Mouse (Mus musculus) heart, embryonic 11.5 days (tissue): ENCODE results near the gene Jmjd1c. TPM values are rescaled to one million over a fixed set of nuclear protein-coding genes. Genes with fewer than 3 reads are reported as not detected.

Experiments used
- ATAC-seq: fragments of 200-750 bp; cut with Nextera tagmentation; replicated peaks from 2 replicates; pipeline ENCODE4 v1.8.0; 2017; ENCODE audit warnings: moderate library complexity; ENCODE audit not compliant: insufficient number of reproducible peaks, low FRiP score, low TSS enrichment
- H3K27ac ChIP-seq: fragments of 300-500 bp; sonication (generic); 2 replicates; pipeline ENCODE4 v1.5.1; 2014; ENCODE audit warnings: mild to moderate bottlenecking, low read depth, low read length
- H3K27me3 ChIP-seq: fragments of 300-500 bp; sonication (generic); 2 replicates; pipeline ENCODE4 v1.6.1; 2014; ENCODE audit warnings: mild to moderate bottlenecking, low read length, mixed read lengths; ENCODE audit not compliant: control insufficient read depth, insufficient read depth
- H3K36me3 ChIP-seq: fragments of 300-500 bp; sonication (generic); 2 replicates; pipeline ENCODE4 v1.6.1; 2014; ENCODE audit warnings: mild to moderate bottlenecking, low read length, moderate library complexity, mixed read lengths; ENCODE audit not compliant: control insufficient read depth, insufficient read depth
- H3K4me1 ChIP-seq: fragments of 300-500 bp; sonication (generic); 2 replicates; pipeline ENCODE4 v1.6.1; 2014; ENCODE audit warnings: low read length; ENCODE audit not compliant: control insufficient read depth, insufficient read depth
- H3K4me2 ChIP-seq: fragments of 300-500 bp; sonication (generic); 2 replicates; pipeline ENCODE4 v1.6.1; 2014; ENCODE audit warnings: mild to moderate bottlenecking, moderate library complexity
- H3K4me3 ChIP-seq: fragments of 300-500 bp; sonication (generic); 2 replicates; pipeline ENCODE4 v1.5.1; 2014; ENCODE audit warnings: low read depth, low read length
- H3K9ac ChIP-seq: fragments of 300-500 bp; sonication (generic); 2 replicates; pipeline ENCODE4 v1.6.1; 2014; ENCODE audit warnings: mild to moderate bottlenecking, low read depth, low read length, moderate library complexity
- H3K9me3 ChIP-seq: fragments of 300-500 bp; sonication (generic); replicated peaks from 2 replicates; pipeline ENCODE4 v1.6.1; 2016; ENCODE audit warnings: low read length; ENCODE audit not compliant: control insufficient read depth
- WGBS: fragments of 180-500 bp; shearing (Covaris S2); extraction: QIAGEN DNeasy Blood & Tissue Kit; methylation state at CpG from one replicate; pipeline ENCODE4 v1.1.7; 2014; ENCODE audit not compliant: insufficient replicate concordance; 5-methylcytosine and 5-hydroxymethylcytosine counted together
- polyA plus RNA-seq: library from polyadenylated mRNA; unstranded; fragments of >200 nt; fragmentation: Nextera tagmentation; extraction: Ambion mirVana; gene quantifications from 2 replicates; pipeline ENCODE4 v1.2.1, GENCODE M21; 2014

The Jmjd1c gene
- polyA plus RNA-seq, 1 experiment from 2014 or later = 39.5 TPM

GRCm38 (mm10) chr10:67297175-67297855 is 201.4 kb downstream of the Jmjd1c start:
- Histone ChIP-seq H3K27me3 (no peaks in the 10 kb centered on the region), H3K27ac (no peak overlapping the region), H3K9me3 (no peaks in the 10 kb centered on the region), H3K4me2 (no peak overlapping the region), H3K4me3 (no peak overlapping the region), H3K4me1 (no peaks in the 10 kb centered on the region), H3K9ac (no peak overlapping the region), H3K36me3 (no peaks in the 10 kb centered on the region)
- WGBS = 82% methylated on average over 17 of the region's 17 CpGs
- no peak for ATAC-seq

- Histone ChIP-seq H3K4me3 (no peak overlapping the region), H3K4me1 (no peaks in the 10 kb centered on the region), H3K9me3 (no peaks in the 10 kb centered on the region), H3K36me3 (no peaks in the 10 kb centered on the region), H3K9ac (no peak overlapping the region), H3K27ac (no peak overlapping the region), H3K4me2 (no peak overlapping the region), H3K27me3 (no peaks in the 10 kb centered on the region)
- 72% methylated on average over 5 of the region's 5 CpGs for WGBS
- ATAC-seq = no peak
These were observed 202.9 kb downstream of the Jmjd1c start for GRCm38 (mm10) chr10:67298856-67299255.

GRCm38 (mm10) chr10:67299285-67299684 is 203.4 kb downstream of the Jmjd1c start:
- ATAC-seq = no peak
- 79% methylated on average over 4 of the region's 4 CpGs for WGBS
- Histone ChIP-seq H3K27ac (no peak overlapping the region), H3K9me3 (no peaks in the 10 kb centered on the region), H3K9ac (no peak overlapping the region), H3K4me1 (no peaks in the 10 kb centered on the region), H3K27me3 (no peaks in the 10 kb centered on the region), H3K4me2 (no peak overlapping the region), H3K36me3 (no peaks in the 10 kb centered on the region), H3K4me3 (no peak overlapping the region)

GRCm38 (mm10) chr10:67301046-67301445 is 205.1 kb downstream of the Jmjd1c start:
- Histone ChIP-seq H3K4me1 (no peaks in the 10 kb centered on the region), H3K4me3 (no peak overlapping the region), H3K9me3 (no peaks in the 10 kb centered on the region), H3K9ac (no peak overlapping the region), H3K27me3 (no peaks in the 10 kb centered on the region), H3K4me2 (no peak overlapping the region), H3K27ac (no peak overlapping the region), H3K36me3 (no peaks in the 10 kb centered on the region)
- no peak for ATAC-seq
- 85% methylated on average over 6 of the region's 6 CpGs for WGBS

- no peaks in the 10 kb centered on the region for H3K4me1 ChIP-seq
- no peaks in the 10 kb centered on the region for H3K9me3 ChIP-seq
- no peaks in the 10 kb centered on the region for H3K27me3 ChIP-seq
- H3K4me3 ChIP-seq = no peak overlapping the region
- H3K9ac ChIP-seq = no peak overlapping the region
- H3K36me3 ChIP-seq = no peaks in the 10 kb centered on the region
- WGBS = 38% methylated on average over 2 of the region's 2 CpGs
- H3K4me2 ChIP-seq = no peak overlapping the region
- no peak for ATAC-seq
- no peak overlapping the region for H3K27ac ChIP-seq
These were observed 206.4 kb downstream of the Jmjd1c start for GRCm38 (mm10) chr10:67302340-67302739.

Other genes starting within 250 kb of the Jmjd1c start
- gene Reep3, start 820 bp downstream of the Jmjd1c start, polyA plus RNA-seq = 21.5 and 23.7 TPM in 2 replicates
- gene Nrbf2, start 189.2 kb downstream of the Jmjd1c start, polyA plus RNA-seq = 35.7 and 36.1 TPM in 2 replicates